Mouse (Mus musculus): ENCODE data around the gene Arhgap8.

Gene Arhgap8

DNA sequence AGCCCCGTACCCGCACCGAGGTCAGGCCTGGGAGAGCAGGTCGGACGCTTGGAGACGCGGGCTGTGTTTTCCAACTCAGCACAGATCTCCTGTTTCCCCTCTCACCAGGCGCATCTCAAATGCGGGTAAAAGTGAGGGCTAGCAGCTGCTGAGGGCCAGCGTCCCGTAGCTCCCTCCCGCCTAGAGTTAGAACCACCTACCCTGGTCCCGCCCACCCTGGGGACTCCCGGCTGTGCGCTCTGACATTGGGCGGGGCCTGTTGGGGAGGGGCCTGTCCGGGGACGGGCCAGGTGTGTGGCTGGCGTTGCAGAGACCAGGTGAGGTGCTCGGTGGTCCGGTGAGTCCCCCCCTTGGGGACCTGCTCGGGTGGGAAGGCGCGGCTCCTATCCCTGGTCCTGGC, at the start of gene Arhgap8:
Gene Arhgap8 (plus strand): TSS at position 262 of the 400 bp plus-strand sequence.
- DNase-seq (ENCODE audit: inconsistent age in 2 of 2, low spot score in 1 of 2) = peak; percentile 21 to 45

DNA sequence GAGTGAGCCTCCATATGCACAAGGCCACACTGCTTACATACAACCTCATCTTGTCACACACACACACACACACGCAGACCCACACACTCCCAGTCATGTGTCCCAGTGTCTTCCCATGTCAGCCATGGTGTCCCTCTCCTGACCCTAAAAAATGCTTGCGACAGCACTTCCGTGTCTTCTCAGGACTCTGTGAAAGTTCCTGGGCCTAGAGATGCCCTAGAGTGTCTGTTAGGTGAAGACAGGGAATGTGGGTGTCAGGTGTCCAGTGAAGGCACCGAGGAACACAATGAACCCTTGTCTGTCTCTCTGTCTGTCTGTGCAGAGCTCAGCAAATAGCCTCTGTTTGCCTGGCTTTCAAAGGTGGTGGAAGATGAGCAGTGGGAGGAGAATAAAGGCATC, 49.2 kb upstream of the Arhgap8 start:
- no peak for DNase-seq (ENCODE audit: inconsistent age in 2 of 2, low spot score in 1 of 2)

DNA sequence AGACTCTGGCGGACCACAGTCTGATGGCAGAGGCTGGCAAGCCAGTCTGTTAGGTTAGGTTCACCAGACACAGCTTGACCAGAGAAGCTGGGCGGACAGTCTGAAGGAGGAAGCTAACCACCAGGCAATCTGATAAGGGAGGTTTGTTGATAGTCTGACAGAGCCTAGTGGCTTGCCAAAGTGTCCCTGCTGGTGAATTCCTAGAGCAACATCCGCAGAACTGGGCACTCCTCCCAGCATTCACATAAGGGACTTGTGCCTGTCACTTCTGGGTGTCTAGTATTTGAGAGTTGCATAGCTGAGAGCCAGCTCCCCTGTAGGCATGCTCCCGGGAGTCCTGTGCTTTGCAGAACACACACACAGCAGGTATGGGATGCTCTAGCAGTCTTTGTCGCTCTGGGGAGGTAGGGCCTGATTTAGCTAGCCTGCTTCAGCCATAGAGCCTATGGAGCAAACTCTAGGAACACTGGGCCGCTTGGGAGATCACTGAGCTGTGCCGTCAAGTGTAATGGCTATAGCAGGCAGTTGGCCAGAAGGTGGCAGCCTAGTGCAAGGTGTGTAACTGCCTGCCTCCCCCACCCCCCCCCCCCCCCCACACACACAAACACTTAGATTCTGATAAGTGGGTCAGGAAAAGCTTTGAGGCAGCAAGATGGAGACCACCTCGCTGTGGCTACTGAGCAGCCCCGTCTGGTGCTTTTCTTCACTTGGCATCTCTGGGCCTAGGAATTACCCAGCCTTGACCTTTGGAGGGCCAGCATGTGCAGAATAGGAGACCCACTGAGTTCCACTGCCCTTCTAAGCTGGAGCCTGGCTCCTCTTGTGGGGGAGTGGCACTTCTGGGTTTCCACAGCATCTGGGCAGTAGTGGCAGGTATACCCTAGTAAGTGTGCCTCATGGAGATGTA, 48.2 kb upstream of the Arhgap8 start:
- peak; percentile 34 to 79 for DNase-seq (ENCODE audit: inconsistent age in 2 of 2, low spot score in 1 of 2)

DNA sequence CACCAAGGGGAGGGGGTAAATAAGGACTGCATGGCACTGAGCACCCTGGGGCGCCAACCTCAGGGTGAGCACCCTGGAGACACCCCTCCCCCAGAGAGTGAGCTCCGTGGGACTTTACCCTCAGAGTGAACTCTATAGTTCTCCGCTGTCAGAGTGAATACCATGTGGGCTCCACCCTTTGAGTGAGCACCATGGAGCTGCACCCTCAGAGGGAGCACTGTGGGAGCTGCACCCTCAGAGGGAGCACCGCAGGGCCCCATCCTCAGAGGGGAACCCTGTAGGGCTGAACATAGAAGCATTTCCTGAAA, 47.6 kb upstream of the Arhgap8 start:
- DNase-seq (ENCODE audit: inconsistent age in 2 of 2, low spot score in 1 of 2) = no peak

DNA sequence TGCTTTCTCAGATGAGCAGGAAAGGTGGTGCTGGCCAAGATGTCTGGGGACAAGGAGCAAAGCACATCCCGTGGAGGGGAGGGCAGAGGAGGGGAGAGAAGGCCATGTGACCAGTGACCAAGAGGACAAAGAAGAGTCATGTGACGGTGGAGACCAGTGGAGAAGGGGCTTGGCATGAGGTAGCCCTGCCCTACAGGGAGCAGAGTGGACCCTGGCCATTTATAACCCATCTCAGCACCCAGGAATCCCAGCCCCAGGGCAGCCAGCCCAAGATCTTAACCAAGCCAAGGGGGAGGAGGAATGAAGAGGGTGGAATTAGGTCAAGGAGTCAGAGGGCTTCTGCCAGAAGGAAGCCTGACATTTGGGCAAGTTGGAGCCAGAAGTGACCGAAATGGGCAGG, 47.2 kb upstream of the Arhgap8 start:
- DNase-seq (ENCODE audit: inconsistent age in 2 of 2, low spot score in 1 of 2) = peak in 1 of 2 experiments; percentile 67

DNA sequence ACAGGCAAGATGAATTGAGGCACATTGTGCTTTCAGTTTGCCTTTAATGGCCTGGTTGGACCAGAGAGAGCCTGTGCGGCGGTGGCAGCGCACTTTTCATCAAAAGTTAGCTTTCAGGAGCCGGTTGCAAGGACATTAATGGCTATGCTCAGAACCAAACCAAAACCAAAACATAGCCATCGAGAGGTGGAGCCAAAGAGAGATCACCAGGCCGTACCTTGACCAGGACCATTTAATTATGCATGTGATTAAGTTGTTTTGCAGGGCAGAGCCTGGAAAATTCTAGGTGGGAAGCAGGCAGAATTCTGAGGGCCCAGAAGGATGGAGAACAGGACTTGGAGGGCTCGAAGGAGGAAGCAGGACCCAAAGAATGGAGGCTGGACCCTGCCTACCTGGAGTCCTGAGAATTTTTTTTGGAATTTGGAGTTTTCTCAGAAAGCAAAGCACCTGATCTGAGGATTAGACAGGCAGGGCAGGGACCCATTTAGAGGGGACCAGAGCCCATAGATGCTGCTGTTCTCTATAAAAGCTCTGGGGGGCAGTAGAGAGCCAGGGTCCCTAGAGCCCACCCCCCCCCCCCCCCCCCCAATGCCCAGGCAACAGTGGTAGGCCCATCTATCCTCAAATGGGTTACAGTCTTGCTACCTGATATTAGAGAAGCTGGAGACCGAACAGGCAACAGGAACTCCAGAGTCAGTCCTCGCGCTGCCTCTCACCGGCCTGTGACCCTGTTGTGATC, 45.4 kb upstream of the Arhgap8 start:
- no peak for DNase-seq (ENCODE audit: inconsistent age in 2 of 2, low spot score in 1 of 2)

DNA sequence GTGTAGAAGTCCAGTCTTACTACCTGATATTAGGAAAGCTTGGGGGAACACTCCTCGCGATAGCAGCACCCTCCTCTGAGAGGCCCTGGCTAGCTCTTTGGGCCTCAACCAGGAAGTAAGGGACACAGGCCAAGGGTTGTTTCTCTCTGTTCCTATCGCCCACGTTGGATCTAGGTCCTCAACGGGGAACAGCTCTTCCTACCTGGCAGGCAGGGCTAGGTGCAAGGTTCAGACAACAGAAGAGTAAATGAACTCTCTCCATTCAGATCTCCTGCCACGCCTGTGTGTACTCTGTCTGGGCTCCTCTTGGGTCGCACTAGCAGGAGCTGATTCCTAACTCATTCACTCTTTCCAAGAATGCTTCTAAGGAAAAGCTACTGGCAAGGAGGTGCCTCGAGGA, 44.5 kb upstream of the Arhgap8 start:
- DNase-seq (ENCODE audit: inconsistent age in 2 of 2, low spot score in 1 of 2) = no peak

DNA sequence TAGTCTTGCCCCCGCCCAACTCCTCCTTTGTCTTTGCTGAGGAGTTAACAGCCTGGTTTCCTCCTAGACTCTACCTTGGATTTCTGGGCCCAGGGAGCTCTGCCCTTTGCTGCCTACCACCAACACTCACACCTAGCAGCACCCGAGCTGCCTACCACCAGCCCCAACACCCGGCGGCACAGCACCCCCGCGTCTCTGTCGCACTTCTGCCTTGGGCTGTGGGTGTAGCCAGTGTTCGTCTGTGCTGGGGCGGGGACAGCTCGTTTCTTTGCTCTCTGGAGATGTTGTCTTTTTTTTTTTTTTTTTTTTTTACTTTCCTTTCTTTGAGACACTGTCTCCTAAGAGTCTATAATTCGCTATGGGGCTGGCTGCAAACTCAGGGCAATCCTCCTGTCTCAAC, 41.9 kb upstream of the Arhgap8 start:
- no peak for DNase-seq (ENCODE audit: inconsistent age in 2 of 2, low spot score in 1 of 2)

DNA sequence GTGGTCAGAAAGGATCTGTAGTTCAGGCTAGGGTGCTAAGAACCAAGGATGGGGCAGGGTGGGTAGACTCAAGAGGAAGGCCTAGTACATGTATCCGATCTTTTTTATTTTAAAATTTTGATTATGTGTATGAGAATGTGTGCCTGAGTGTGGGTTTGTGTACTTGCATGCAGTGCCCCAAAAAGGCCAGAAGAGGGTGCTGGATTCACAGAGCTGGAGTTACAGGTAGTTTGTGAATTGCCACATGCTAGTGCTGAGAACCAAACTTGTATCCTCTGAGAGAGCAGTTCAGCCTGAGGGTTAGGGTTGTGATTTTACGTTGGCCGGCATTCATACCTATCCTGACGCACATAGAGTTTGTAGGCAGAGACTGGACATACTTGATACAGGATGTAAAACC, 40.8 kb upstream of the Arhgap8 start:
- DNase-seq (ENCODE audit: inconsistent age in 2 of 2, low spot score in 1 of 2) = no peak

DNA sequence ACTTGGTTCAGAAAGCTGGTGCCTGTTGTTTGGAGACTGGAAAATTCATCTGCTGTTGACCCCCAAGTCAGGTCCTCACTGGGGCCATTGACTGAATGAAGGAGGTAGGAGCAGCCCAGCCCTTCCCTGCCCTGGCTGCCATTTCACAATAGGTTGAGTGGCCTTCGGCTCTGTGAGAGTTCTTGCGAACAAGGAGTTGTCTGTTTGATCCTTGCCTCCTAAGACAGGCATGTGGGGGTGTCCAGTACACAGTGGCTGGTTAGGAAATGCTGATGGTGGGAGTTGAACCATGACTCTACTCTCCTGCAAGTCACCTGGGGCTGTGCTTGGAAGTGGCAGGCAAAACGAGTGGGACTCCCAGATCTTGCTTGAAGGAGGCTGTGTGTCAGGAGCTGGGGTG, 40.1 kb upstream of the Arhgap8 start:
- DNase-seq (ENCODE audit: inconsistent age in 2 of 2, low spot score in 1 of 2) = no peak

DNA sequence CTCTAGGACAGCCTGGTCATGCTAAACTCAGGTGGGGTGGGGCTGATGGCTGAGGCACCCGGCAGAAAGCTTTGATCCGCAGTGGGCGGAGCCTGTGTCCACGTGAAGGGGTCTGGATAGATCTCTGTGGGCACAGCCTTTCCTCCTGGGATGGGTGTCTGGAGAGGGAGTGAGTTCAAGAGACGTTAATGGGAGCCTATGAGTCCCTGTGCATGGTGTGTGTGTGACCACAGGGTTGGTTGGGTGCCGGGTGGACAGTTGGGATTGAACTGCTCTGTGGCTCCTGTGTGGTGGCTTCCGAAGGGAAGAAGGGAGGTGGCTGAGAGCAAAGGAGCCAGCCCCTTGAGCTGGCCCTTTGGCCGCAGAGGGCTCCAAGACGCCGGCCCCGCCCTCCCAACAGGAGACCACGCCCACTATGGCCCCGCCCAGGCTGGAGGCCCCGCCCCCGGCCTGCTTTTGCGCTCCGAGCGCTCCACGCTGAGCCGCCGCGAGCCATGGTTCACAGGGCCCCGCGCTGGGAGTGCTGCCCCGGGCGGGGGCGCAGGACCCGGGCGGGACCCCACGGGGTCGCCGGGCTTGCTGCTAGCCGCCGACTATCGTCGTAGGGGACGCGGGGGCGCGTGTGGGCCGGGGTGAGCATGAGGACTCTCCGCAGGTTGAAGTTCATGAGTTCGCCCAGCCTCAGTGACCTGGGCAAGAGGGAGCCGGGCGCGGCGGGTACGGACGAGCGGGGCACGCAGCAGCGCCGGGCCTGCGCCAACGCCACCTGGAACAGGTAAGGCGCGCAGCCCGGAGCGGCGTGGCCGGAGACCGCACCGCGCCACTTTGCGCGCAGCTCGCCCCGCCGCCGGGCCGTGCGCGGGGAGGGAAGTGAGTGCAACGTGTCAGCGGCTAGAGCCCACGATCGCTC, 39.1 kb upstream of the Arhgap8 start:
- peak; percentile 87 to 96 for DNase-seq (ENCODE audit: inconsistent age in 2 of 2, low spot score in 1 of 2)

DNA sequence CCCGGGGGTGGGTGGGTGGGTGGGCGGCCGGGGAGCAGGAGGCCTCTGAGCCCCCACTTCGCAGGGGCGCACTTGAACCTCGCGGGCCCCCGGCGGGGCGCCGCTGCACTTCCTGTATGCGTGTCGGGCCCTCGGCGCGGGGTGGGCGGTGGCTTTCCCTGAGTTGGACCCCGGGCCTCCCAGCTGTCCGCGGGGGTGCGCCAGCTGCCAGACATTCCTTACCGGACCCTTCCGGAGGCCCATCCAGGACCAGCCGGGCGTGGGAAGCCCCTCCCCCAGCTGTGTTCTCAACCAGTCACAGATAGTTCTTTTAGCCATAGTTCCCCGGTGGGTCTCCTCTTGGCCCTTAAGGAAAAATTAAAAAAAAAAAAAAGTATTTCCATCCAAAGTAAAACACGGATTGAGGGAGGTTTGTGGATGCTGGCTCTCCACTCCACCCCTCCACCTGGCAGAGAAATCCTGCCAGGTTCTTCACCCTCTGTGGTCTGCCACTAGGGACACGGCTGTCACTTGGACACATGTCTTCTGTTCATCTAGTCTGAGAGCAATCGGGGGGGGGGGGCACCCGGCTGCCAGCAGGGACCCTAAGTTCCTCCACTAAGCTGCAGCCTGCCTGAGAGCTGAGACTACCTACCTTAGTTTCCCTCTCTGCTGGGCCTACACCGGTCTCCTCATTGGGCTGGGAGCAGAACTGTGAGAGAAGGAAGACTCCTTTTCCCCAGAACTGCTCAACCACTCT, 38.2 kb upstream of the Arhgap8 start:
- peak; percentile 38 to 60 for DNase-seq (ENCODE audit: inconsistent age in 2 of 2, low spot score in 1 of 2)

DNA sequence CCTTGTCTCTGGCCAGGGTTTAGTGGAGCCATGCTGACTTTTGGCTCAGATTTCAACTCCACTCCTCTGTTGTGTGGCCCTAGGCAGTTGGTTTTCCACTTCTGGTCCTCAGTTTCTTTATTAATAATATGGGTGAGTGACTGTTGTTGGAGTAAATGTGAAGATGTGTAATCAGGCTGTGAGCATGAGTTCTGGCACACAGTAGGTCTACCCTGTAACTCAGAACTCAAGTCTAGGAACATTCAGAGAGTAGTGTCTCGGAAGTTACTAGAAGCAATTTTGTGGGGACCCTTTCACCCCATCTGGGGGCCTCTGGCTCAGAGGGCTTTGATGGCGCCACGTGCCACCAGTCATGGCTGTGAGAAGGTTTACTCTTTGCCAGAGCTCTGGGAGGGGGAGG, 37.6 kb upstream of the Arhgap8 start:
- DNase-seq (ENCODE audit: inconsistent age in 2 of 2, low spot score in 1 of 2) = no peak

DNA sequence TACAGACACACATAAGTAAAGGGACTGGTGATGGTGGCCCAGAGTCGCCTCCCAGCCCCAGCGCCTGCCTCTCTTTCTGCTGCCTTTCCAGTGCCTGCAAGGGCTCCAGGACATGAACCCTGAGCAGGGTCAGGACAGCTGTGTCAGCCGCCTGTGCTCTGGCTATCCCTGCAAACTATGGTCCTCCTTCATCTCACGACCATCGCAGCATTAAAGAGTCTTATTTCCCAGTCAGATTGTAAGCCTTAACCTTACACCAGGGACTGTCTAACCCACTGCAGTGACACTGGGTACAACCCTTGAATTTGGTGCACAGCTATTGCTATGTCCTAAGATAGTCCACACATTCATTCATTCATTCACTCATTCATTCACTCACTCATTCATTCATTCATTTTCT, 37.0 kb upstream of the Arhgap8 start:
- no peak for DNase-seq (ENCODE audit: inconsistent age in 2 of 2, low spot score in 1 of 2)

DNA sequence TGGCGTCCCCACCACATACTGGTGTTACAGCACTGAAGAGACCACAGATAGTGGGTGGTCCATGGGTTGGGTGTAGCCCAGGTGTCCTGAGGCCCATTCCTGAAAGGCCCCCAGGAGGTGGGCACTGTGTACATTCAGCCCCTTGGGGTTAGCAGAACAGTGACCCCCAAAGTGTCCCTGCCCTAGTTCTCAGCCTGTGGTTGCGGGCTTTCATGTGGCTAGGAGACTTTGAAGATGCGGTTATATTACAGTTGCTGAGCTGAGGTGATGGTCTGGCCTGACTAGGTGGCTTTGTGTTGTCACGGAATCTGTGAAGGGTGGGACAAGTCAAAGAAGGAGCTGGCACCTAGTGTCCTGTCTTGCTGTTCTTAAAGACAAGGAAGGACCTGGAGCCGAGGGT, 35.3 kb upstream of the Arhgap8 start:
- DNase-seq (ENCODE audit: inconsistent age in 2 of 2, low spot score in 1 of 2) = no peak

DNA sequence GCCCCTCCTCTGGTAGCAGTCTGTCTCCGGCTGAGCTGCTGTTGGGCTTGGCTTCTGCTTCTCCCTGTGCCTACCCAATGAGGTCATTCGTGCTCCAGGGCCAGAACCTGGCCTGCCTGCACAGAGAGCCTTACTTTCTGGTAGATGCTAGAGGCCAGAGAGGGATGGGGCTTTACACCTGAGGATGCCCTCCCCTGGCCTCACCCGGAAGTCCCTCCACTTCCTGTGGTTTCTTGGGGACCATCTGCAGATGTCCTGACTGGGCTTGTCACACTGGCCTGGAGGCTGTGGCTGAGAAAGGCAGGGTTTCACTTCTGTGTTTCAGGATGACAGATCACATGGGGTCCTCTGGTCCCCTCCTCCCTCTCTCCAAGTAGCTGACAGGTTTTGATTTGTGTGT, 34.4 kb upstream of the Arhgap8 start:
- peak in 1 of 2 experiments; percentile 45 for DNase-seq (ENCODE audit: inconsistent age in 2 of 2, low spot score in 1 of 2)

DNA sequence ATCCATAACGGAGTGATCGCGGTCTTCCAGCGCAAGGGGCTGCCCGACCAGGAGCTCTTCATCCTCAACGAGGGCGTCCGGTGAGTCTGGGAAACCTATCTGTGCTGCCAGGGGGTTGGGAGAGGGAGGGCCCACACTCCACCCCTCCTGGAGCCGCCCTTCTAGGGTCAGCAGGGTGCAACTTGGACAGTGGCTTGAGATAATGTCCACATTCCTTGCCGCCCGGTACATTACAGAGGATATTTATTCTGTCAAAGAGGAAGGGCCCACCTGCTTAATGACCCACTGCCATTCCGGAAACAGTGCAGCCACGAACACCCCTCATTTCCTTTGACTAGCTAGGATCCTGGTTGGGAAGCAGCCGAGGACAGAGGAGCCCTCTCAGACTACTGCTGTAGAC, 31.9 kb upstream of the Arhgap8 start:
- no peak for DNase-seq (ENCODE audit: inconsistent age in 2 of 2, low spot score in 1 of 2)

DNA sequence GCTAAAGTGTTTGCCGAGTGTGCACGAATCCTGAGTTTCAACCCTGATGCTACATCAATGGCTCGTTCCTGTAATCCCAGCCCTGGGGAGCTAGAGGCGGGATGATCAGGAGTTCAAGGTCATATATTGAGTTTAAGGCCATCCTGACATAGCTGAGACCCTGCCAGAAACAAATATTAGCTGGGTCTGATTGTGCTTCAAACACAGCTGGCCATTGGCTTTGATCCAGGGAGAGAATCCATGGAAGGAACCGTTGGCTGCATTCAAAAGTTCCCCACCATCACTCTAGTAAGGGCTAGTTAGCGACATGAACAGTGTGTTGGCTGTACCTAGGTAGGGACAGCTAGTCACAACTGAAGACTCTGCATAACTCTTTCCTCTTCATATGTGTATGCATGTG, 30.5 kb upstream of the Arhgap8 start:
- DNase-seq (ENCODE audit: inconsistent age in 2 of 2, low spot score in 1 of 2) = no peak

DNA sequence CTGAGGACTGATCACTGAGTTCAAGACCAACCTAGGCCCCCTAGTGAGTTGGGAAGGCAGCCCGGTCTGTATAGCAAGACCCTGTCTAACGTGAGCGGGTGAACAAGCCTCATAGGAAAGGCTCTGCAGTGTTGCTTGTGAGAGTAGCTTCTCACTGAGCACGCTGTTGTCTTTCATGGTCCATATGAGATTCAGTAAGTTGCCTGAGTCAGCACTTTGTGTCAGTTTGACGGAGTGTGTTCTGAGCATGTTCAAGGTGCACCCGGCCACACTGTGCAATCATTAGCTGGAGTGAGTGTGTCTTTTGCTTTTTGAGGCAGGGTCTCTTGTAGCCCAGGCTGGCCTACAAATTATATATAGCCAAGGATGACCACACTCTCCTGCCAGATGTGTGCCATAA, 28.3 kb upstream of the Arhgap8 start:
- DNase-seq (ENCODE audit: inconsistent age in 2 of 2, low spot score in 1 of 2) = no peak

DNA sequence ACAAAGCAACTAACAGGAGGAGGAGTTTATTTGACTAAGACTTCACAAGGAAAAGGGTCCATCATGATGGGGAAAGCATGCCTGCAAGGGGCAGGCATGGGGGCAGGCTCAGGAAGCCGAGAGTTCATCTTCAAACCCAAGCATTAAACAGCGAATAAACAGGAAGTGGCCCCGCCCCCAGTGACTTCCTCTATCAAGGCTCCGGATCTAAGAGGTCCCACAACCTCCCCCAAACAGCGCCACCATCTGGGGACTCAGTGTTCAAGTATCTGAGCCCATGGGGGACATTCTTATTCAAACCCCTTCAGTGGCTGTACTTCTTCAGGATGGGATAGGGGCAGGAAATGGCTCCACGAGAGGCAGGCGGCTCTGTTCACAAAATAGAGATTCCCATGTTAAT, 27.2 kb upstream of the Arhgap8 start:
- DNase-seq (ENCODE audit: inconsistent age in 2 of 2, low spot score in 1 of 2) = no peak

DNA sequence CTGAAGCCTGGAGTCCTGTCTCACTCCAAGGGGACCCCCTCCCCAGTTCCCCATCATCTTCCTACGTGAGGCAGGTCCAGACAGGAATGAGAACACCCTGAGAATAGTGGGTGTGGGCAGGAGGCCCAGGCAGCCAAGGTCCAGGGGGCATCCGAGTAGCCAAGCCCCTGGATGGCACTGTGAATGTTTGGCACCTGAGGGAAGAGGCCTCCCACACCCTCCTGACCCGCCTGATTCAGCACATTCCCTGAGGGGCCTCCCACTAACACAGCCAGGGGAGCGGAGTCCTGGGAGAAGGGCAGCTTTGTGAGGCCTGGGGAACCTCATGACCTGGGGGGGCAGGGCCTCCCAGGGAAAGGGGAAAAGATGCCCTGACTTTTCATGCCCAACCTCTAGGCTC, 23.8 kb upstream of the Arhgap8 start:
- no peak for DNase-seq (ENCODE audit: inconsistent age in 2 of 2, low spot score in 1 of 2)
